Mouse (Mus musculus): ENCODE measurements at regions not wholly inside any gene's neighbourhood (a gene's known extent, or its start where the extent isn't known, plus 50 kb on each side); places are given as distances from the start of the nearest gene placed in this dataset.

DNA sequence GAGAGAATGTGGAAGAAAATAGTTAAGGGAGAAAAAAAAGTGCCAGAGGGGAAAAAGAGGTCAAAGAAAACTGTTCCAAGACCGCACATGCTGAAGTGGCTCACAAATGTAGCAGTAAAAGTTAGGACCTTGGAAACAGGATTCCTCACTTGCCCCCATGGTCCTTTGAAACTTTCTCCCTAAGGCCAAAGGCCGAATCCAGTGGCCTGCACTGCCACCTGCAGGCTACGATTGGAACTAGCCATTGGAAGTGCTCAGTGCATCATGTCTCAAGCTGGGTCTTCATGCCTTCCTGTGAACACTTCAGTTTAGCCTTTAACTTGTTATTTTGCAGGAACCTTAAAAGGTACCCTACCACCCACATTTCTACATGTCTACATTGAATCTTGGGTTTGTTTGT lies 56.3 kb upstream of the Mctp2 start:
- intact Hi-C loops (cut with DNase I), result loop anchor here (1.0 kb wide), 1 partner anchor 122 kb away; no protein-coding TSS in a partner anchor
- DNase-seq, result peak; percentile 59 to 76

DNA sequence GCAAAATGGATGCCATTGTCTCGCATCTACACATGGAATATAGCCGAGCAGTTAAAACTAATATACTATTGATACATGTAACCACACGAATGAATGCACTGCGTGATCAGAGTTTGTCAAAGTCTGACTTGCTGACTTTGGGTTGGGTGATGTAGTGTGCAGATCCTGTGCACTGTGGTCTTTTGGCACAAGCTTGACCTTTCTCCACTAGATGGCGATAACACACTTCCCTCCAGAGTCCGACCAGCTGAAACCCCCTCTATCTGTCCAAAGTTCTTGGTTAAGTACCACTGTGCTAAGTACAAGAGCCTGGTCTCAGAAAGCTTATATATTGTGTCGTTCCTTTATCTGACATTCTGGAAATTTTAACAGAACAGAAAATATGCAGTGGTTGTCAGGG lies 84.9 kb upstream of the Mctp2 start:
- intact Hi-C loops (cut with DNase I), result no loop called here
- no peak for DNase-seq

DNA sequence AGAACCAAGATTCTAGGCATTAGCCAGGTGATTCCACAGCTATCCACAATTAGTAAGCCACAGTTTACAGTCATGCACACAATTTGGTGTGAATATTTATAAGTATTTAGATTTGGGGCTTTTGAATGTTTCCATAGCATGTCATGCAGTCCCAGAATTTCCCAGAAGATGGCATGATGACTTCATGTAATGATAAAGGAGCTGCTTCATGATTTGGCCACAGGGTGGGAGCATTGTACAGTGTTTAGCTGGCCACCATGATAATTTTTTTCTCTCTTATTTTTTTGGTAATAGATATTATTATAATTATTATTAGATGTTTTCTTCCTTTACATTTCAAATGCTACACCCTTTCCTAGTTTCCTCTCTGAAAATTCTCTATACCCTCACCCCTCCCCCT lies 93.6 kb upstream of the Mctp2 start:
- peak; percentile 53 to 55 for DNase-seq
- intact Hi-C loops (cut with DNase I), result loop anchor here (1.0 to 5.0 kb wide), 6 partner anchors 112 to 1248 kb away; no protein-coding TSS in a partner anchor

DNA sequence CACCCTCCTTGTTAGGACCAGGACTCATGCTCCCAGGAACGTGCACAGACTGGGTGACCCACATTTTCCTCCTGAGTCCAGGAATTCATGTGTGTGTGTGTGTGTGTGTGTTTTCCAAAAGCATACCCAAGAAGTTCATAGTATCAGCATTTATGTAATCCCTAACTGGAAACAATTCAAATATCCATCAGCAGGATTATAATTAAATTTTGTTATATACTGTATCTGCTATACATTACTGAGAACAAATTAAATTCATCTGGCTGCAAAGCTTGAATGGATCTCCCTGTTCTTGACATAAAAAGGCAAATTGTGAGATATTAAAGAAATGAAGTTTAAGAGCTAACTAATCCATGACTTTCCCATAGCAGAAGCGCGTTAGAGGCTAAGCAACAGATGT lies 99.7 kb upstream of the Mctp2 start:
- intact Hi-C loops (cut with DNase I), result no loop called here
- no peak for DNase-seq

DNA sequence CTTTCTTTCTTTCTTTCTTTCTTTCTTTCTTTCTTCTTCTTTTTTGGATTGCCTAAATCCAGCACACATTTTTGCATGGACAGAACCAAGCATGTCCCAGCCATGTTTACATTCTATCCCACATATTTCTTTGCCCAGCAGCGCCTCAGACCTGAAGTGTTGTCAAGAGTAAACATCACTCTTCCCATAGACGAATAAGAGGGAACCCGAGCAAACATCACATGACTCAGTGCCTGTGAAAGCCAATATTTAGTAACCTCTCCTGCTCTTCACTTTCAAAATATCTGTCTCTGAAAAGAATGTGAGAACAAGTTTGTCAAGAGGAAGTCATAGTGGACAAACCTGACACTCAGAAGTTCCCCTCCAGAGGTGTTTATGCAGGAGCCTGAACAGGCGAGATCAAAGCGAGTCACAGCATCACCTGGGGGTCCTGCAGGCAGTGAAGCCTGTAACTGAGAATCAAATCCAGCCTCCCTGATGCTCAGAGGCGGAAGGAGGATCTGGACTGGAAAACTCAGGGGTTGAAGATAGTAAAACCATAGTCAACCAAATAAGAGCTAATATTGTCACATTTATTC lies 102.1 kb upstream of the Mctp2 start:
- no peak for DNase-seq
- intact Hi-C loops (cut with DNase I), result no loop called here

DNA sequence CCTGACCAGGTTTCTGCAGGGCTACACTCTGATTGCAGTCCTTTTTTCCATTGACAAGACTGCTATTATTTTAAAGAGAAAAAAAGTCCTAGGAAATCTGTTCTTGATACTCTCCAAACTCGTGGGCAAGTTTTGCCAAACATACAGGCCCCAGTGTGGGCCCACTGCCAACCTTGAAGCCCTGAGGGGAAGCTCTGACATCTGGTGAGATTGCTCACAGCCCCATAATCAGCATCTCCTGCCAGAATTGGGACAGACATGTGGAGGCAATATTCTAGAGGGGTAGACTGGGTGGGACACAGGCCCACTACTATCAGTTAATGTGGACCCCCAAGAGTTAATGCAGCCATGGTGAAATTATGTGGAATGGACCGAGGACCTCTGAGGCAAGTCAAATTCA lies 132.1 kb upstream of the Mctp2 start:
- peak; percentile 44 to 53 for DNase-seq
- intact Hi-C loops (cut with DNase I), result no loop called here

DNA sequence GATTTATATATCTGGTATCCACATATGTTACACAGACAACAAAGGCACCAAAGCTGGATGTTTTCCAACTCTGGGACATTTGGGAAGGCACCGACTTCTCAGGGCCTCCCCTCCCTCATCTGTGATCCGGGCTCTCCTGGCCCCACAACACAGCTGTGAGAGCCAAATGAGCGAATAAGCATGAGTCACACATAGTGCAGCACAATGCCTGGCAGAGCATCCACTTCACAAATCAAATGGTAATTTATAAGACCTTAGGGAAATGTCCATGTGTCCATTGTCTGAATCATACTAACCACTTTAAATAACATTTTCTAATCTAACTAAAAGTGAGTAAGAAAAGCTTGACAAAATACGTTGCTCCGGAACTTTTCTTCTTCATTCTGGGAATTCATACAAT lies 135.6 kb upstream of the Mctp2 start:
- peak; percentile 18 to 20 for DNase-seq
- intact Hi-C loops (cut with DNase I), result no loop called here

DNA sequence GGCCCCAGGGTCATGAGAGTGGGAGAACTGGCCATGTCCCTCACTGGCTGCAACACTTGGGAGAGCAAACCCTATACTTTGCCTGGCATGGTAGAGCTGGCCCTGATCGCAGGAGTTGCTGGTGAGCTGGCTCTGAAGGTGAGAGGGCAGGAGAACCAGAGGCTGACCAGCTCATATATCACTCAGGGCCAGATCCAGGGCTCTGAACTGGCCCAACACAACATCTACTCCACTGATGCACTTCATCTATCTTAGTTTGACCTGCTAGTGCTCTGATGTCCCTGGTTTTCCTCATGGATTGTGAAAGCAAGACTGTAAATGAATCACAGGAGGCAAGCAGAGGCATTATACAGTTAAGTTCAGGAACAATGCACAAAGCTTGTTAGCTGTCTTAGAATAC lies 137.6 kb upstream of the Mctp2 start:
- intact Hi-C loops (cut with DNase I), result no loop called here
- no peak for DNase-seq

DNA sequence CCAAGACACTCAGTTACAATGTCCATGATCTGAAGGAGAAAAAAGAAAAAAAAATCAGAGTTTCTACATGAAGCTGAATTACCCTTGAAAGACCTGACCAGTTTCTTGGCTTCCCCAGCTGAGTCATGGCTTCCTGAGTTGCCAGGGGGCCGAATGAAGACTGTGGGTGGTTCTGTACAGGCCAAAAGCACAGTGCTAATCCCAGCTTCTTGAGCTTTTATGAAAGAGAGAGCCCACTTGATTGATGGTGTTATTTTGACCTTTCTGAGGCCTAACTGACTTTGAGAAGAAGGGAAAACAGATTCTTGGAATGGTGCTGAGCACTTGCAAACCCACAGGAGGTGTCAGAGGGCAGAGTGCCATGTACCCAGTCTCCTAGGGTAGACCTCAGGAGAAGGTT lies 138.4 kb upstream of the Mctp2 start:
- intact Hi-C loops (cut with DNase I), result no loop called here

DNA sequence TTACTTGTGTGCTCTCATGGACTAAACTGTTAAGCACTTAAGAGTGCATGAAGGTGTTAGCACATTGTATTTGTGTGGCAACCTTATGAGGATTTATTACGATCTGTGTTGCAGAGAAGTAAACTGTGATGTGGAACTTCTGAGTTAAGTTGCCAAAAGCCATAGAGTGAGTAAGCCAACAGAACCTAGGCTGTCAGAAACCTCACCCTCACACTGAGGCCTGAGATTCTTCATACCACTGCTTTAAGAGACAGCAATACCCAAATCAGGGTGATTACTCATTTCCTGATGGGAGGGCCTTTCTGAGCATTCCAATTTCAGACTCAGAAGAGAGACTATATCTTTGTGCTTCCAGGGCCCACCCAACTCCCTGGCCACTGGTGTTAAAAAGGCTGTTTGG lies 140.5 kb upstream of the Mctp2 start:
- DNase-seq, result no peak
- intact Hi-C loops (cut with DNase I), result no loop called here

More for the DNA sequence above, 138.4 kb upstream of the Mctp2 start:
- DNase-seq, result no peak

DNA sequence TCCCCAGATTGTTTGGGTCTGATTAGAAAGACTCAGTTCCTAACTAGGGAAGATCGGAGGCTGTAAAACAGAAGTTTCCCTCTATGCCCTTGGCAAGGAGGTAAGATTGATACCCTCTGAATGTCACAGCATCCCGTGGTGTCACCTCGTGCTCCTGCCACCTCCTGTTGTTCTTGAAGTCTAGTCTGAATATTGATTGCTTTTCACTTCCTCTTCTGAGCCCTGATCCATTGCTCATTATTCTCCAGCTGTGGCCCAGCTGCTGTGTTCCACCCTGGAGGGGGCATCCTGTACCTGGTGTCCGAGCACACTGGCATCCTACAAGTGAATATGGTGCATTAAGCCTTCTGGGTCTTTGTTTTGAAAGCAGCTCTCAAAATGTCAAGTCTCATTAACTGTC lies 156.6 kb upstream of the Mctp2 start:
- no peak for DNase-seq
- intact Hi-C loops (cut with DNase I), result no loop called here

DNA sequence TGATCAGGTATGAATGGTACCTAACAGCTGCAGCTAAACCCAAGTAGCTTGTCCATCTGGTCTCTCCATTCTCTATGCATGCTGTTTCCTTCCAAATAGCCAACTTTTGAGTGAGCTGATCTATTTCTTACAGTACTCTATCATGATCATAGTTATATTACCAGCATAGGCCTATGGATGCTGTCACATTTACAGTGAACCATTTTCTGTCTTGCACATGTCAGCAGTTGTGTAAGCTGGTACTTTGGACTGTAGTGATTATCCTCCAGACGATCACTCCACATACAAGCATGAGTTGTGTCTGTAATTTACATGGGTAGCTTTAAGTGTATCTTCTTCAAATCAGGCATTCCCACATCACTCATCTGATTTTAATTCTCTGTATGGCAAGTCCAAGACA lies 158.2 kb upstream of the Mctp2 start:
- intact Hi-C loops (cut with DNase I), result no loop called here
- DNase-seq, result no peak

DNA sequence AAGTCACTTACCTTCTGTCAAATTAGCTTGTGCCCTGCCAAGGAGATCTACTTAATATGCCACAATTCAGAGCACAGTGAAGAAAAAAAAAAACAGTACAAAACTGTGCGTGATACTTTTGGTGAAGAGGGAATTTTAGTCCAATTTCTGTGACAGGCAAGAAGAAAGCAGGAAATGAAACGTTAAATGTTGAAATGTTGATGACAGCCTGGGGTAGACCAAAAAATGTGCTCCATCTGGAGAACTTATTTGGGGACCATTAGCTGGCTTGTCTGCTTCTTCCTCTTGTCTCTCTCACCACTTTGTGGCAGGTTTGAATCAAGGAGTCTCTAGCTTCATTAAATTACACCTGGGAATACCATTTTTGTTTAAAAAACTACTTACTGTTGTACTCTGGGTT lies 163.3 kb upstream of the Mctp2 start:
- no peak for DNase-seq
- intact Hi-C loops (cut with DNase I), result no loop called here

DNA sequence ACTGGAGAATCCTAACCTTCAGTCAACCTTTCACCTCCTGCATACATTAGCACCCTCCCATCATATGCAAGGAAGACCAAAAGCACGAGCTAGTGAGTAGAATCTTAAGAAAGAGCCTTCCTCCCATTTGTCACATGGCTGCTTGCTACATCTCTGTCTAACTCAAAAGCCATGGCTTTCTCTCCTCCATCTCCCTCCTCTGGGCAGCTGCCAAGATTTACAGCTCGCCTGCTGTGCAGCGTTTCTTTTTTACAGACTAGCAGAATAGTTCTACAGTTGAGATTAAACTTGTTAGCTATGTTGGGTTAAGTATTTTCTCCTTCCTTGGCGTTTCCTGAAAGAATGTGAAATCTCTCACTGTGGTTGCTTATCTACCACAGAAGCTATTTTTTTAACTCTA lies 168.3 kb upstream of the Mctp2 start:
- intact Hi-C loops (cut with DNase I), result no loop called here
- no peak for DNase-seq

DNA sequence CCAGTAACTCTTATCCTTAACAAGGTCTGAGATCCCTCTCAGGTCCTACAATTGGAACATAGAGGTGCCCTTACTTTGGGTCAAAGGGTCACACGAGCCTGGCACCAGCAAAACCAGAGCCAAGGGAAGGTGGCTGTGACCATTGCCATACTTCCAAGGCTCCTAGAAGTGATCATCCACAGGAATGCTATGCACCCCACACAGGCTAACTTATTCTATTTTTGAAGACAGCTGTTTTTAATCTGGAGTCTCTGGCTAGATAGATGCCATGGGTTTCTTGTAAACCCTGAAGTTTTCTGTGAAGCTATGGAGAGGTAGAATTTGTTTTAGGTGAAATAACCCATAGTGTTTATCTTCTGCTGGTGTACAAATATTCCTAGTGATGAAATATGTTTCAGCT lies 172.5 kb upstream of the Mctp2 start:
- no peak for DNase-seq
- intact Hi-C loops (cut with DNase I), result no loop called here

DNA sequence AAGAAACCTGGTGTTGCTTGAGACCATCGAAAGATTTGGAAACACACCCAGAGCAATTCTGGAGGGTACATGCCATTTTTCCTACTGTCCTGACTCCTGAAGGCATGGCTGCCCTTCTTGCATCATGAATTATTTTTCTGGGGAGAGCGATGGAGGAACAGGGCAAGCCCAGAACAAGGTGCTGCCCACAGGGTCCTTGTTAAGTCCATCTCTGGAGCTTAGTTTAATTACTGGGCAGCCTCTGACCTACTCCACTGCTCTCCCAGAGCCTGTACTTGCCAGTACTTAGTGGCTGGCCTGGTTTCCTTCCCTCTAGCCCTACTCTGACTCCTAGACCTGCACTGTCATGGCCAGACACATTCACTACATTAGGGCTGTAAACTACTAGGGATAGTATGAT lies 174.9 kb upstream of the Mctp2 start:
- DNase-seq, result no peak
- intact Hi-C loops (cut with DNase I), result no loop called here

DNA sequence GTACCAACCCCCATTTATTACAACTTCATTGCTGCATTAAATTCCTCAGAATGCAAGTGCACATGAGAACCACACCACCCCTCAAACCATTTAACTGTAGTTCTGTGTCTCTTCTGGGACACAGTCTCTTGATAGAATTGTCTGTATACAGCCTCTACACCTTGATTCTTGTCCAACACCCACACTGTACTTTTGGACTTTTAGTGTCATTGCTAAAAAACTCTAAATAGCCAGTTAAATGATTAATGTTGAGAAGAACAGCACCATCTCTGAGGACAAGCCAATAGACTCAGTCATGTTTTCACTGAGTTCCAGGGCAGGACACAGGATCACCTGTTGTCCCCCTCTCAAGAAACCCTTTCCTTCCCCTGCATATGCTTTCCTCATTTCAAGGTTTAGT lies 183.8 kb upstream of the Mctp2 start:
- DNase-seq, result no peak
- intact Hi-C loops (cut with DNase I), result no loop called here

DNA sequence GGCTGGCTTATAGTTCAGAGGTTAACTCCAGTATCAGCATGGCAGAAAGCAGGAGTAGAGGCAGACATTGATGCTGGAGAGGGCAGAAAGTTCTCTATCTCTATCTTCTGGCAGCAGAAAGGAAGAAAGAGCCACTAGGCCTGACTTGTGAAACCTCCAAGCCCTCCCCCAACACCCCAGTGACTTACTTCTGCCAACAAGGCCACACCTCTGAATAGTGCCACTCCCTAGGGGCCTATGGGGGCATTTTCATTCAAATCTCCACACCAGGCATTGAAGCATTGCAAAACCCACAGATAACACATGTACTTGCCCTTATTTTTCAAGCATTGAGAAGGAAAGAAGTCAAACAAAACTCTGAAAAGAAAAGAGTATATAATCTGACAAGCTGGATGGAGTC lies 186.9 kb upstream of the Mctp2 start:
- DNase-seq, result no peak
- intact Hi-C loops (cut with DNase I), result no loop called here

DNA sequence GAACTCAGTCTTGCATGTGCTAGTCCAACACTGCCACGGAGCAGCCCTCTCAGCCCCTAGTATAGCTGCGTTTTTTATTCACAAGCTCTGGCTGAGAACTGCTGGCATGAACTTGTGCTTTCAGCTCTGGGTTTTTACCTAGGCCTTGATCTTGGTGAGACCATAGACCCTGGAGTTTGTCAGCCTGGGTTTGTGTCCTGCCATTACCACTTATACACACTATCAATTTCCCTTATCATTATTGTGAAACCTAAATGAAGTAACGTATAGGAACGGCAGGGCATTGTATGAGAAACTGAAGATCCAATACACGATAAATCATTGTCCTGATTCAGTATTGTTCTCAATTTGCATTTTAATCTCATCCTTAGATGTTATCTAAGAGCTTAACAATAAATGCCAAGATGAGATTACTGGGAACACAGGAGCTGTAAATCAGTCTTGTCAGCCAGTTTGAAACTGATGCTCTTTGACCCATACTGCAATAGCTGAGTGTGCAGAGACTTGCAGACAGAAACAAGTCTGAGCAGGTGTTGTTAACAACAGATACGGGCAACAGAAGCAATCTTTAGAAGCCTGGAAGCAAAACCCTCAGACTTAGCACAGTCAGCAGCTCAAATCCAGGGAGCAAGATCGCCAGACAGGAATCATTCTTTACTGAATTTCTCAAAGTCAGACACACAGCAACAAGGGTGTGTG lies 190.7 kb upstream of the Mctp2 start:
- intact Hi-C loops (cut with DNase I), result no loop called here
- DNase-seq, result no peak

DNA sequence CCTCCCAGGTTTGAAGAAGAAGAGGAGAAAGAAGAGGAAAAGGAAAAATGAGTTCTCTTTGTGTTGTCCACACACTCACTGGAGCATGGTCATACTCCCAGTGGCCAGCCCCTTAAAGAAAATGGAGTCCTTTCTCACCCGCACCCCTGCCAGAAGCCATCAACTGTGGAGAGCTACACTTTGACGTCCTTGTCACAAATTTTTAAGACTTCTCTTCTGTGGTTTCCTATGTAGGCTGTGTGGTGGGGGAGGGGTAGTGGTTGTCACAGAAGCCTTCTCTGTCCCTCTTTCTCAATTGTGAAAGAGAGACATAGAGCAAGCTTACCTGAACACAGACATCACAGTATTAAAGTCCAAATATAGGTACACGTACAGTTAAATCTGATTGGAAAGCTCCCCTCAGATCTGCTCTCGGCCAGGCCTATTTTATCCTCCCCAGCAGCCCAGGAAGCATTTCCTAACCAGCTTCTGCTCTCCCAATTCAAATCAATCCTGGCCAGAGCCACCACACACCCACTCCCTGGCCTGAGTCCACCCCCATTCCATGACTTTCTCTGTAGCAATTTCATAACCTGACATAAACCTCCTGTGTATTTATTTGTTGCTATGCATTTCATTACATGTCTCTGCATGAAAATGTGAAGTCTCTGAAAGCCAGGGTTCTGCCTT lies 192.3 kb upstream of the Mctp2 start:
- intact Hi-C loops (cut with DNase I), result no loop called here
- DNase-seq, result peak; percentile 20 to 37

DNA sequence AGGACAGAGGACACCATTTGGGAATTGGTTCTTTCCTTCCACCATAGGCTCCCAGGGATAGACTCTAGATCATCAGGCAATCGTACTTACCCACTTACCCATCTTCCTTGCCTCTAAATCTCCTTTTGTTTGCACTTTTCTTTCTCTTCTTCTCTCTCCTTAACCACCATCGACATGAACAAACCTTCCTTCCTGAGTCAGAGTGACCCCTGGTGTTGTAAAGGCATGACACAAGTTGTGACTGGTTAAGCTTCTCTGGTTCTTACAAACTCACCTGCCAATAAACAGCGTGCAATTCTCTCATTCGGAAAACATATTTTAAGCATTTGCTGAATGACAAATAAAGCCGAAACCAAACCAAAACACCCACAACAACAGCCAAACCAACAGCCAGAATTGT lies 193.4 kb upstream of the Mctp2 start:
- no peak for DNase-seq
- intact Hi-C loops (cut with DNase I), result no loop called here

DNA sequence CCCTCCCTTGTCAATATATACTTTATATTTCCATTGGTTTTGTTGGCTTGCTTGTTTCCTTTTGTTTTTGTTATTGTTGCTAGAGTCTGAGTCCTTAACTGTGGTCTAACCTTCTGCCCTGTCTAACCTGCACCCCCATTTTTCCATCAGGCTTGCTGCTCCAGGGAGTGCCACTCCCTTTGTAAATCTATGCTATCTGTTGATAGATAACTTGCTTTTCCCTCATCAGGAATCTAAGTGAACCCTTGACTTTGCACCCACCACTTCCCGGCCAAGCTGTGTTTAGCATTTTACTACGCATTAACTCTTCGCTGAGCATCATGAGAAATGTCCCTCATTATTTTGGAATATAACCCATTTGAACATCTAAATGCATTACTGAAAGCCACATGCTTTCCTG lies 193.8 kb upstream of the Mctp2 start:
- intact Hi-C loops (cut with DNase I), result no loop called here
- no peak for DNase-seq
